Mouse (Mus musculus) thymus, adult 2 months (tissue): ENCODE results near the gene Med25. TPM values are rescaled to one million over a fixed set of nuclear protein-coding genes. Genes with fewer than 3 reads are reported as not detected.

ENCODE experiments used
- DNase-seq: peaks from one replicate; pipeline ENCODE4 v3.0.0; 2021
- H3K27ac ChIP-seq: fragments of 200-500 bp; 2 replicates; pipeline ENCODE4 v1.5.1; 2012; ENCODE audit warnings: low read length, control low read depth; ENCODE audit not compliant: control insufficient read depth, insufficient read depth
- H3K27me3 ChIP-seq: fragments of 200-500 bp; 2 replicates; pipeline ENCODE4 v1.6.1; 2012; ENCODE audit warnings: mild to moderate bottlenecking, low read length, moderate library complexity, mixed read lengths; ENCODE audit not compliant: control insufficient read depth, insufficient read depth
- H3K36me3 ChIP-seq: fragments of 200-500 bp; 2 replicates; pipeline ENCODE4 v1.6.1; 2012; ENCODE audit warnings: mild to moderate bottlenecking, low read length, moderate library complexity; ENCODE audit not compliant: control insufficient read depth, insufficient read depth
- H3K4me1 ChIP-seq: fragments of 200-500 bp; replicated peaks from 2 replicates; pipeline ENCODE4 v1.6.1; 2012; ENCODE audit warnings: low read length; ENCODE audit not compliant: control insufficient read depth, insufficient read depth
- H3K4me3 ChIP-seq: fragments of 200-500 bp; 2 replicates; pipeline ENCODE4 v1.5.1; 2012; ENCODE audit warnings: mild to moderate bottlenecking, low read length, control low read depth, moderate library complexity; ENCODE audit not compliant: control insufficient read depth, insufficient read depth
- CTCF ChIP-seq: fragments of 200-500 bp; IDR thresholded peaks from 2 replicates; pipeline ENCODE4 v1.5.1; 2012; ENCODE audit warnings: mild to moderate bottlenecking, control low read depth, low read length, moderate library complexity, borderline replicate concordance; ENCODE audit not compliant: control insufficient read depth, poor library complexity, insufficient read depth; ENCODE audit errors: extremely low read depth
- POLR2A ChIP-seq: fragments of 200-500 bp; IDR thresholded peaks from 2 replicates; pipeline ENCODE4 v1.6.1; 2012; ENCODE audit warnings: mild to moderate bottlenecking, low read length, control low read depth, moderate library complexity; ENCODE audit not compliant: control insufficient read depth, poor library complexity, insufficient read depth; ENCODE audit errors: extremely low read depth
- WGBS: fragments of 180-500 bp; shearing (Covaris S2); methylation state at CpG from one replicate; pipeline ENCODE4 v1.1.7; 2018; 5-methylcytosine and 5-hydroxymethylcytosine counted together
- polyA plus RNA-seq: library from polyadenylated mRNA; depleted of rRNA; stranded (reverse); fragments of >200 nt; gene quantifications from 2 replicates; pipeline ENCODE4 v1.2.3, GENCODE M21; 2012

Med25 gene
- polyA plus RNA-seq, 1 experiment = 220 TPM

DNA sequence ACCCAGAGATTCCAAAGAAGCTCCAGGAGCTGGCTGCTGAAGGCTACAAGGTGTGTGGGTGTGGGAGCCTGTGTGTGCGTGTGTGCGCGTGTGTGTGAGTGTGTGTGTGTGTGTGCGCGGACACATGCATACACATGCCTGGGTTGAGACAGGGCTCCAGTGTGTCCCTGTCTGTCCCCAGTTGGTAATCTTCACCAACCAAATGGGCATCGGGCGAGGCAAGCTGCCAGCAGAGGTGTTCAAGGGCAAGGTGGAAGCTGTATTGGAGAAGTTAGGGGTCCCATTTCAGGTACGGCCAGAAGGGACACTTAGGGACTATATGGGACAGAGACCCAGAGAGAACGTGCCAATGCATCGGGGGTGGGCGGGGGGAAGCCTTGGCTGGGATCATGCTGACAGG, 32.6 kb downstream of the Med25 start:
- TF ChIP-seq CTCF (no peak), POLR2A (no peak)
- Histone ChIP-seq H3K27me3 (no peaks in the 10 kb centered on the region), H3K4me1 (peaks cover 26% of the 10 kb centered on the region), H3K36me3 (peaks cover 27% of the 10 kb centered on the region), H3K4me3 (no peak overlapping the region), H3K27ac (no peak overlapping the region)
- DNase-seq = no peak
- WGBS = 93% methylated on average over 11 of the region's 11 CpGs

- TF ChIP-seq POLR2A (no peak), CTCF (no peak)
- Histone ChIP-seq H3K27me3 (no peaks in the 10 kb centered on the region), H3K4me1 (peaks cover 34% of the 10 kb centered on the region), H3K27ac (no peak overlapping the region), H3K4me3 (0 out of 2 replicates have a peak overlapping the region, but pooled peaks have one; percentile 88), H3K36me3 (peaks cover 8% of the 10 kb centered on the region; the same call in 1 of the 2 replicates)
- DNase-seq = no peak
- 37% methylated on average over 8 of the region's 8 CpGs for WGBS
Measured at GRCm38 (mm10) chr7:44857905-44858304, 34.6 kb downstream of the Med25 start.

DNA sequence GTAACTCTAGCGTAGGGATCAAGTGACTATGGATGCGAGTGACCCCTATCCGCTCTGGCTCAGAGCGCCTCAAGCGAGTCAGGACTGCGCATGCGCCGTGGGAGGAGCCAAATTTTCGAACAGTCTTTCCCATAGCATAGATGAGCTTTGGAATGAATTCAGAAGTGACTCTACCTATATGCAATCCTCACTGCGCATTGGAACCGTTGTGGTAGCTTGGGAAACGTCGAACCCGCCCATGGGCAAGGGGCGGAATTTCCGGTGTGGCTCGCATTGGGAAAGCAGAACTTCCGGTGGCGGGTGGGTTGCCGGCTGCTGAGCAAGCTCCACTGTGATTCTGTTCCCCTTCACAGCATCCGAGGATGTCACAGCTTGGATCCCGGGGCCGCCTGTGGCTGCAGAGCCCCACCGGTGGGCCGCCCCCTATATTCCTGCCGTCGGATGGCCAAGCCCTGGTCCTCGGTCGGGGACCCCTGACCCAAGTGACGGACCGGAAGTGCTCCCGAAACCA, 35.4 kb downstream of the Med25 start, which contains the start of gene Pnkp:
Gene Pnkp (plus strand): TSS at position 98 of the 511 bp plus-strand sequence.
- no peaks in the 10 kb centered on the region for H3K27me3 ChIP-seq
- TF ChIP-seq CTCF = peak; percentile 37; the same call in 1 of the 2 replicates
- peak; percentile 58 for TF ChIP-seq POLR2A
- H3K4me3 ChIP-seq = peak within 1 kb of the TSS; percentile 88
- H3K27ac ChIP-seq = peak within 1 kb of the TSS; percentile 85
- H3K36me3 ChIP-seq = no peaks in the 10 kb centered on the region; the same call in 1 of the 2 replicates
- peaks cover 34% of the 10 kb centered on the region for H3K4me1 ChIP-seq
- under 1% methylated on average over 32 of the region's 32 CpGs for WGBS
- DNase-seq = peak; percentile 84

- H3K27me3 ChIP-seq = no peaks in the 10 kb centered on the region
- no peak overlapping the region for H3K4me3 ChIP-seq
- TF ChIP-seq CTCF = no peak
- no peak for TF ChIP-seq POLR2A
- WGBS = 24% methylated on average over 9 of the region's 9 CpGs
- peak; percentile 56 for DNase-seq
- H3K4me1 ChIP-seq = peaks cover 34% of the 10 kb centered on the region
- no peaks in the 10 kb centered on the region for H3K36me3 ChIP-seq
- peak overlapping the region; percentile 85 for H3K27ac ChIP-seq
Measured at GRCm38 (mm10) chr7:44856265-44856916, 36.1 kb downstream of the Med25 start.

DNA sequence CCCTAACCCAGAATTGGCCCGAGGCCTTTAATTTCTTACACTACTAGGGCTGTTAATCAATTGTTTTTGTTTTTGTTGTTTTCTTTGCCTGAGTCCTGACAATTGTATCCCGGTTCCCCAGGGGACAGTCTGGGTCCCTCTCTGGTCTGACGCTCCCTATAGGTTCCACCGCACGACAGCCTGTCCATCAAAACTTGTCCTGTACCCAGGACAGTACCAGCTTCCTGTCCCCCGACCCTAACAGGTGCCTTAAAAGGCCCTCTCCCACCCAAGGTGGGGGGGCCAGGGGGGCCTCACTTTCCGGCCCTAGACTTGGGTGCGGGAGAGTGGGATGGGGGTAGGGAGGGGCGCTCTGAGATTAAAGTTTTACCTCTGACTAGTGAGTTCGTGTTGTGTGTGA, 37.5 kb downstream of the Med25 start:
- Histone ChIP-seq H3K27ac (peak overlapping the region; percentile 85), H3K4me3 (peak overlapping the region; percentile 97), H3K27me3 (no peaks in the 10 kb centered on the region), H3K4me1 (peaks cover 44% of the 10 kb centered on the region), H3K36me3 (no peaks in the 10 kb centered on the region)
- TF ChIP-seq POLR2A (no peak), CTCF (no peak)
- WGBS = 39% methylated on average over 10 of the region's 10 CpGs
- peak; percentile 40 for DNase-seq

GRCm38 (mm10) chr7:44854356-44855031, 38.0 kb downstream of the Med25 start:
- Histone ChIP-seq H3K36me3 (no peaks in the 10 kb centered on the region), H3K27me3 (no peaks in the 10 kb centered on the region), H3K4me1 (peaks cover 44% of the 10 kb centered on the region), H3K27ac (peak overlapping the region; percentile 85), H3K4me3 (peak overlapping the region; percentile 97)
- TF ChIP-seq CTCF (peak; percentile 35; the same call in 1 of the 2 replicates), POLR2A (peak; percentile 80)
- peak; percentile 84 for DNase-seq
- under 1% methylated on average over 45 of the region's 45 CpGs for WGBS
